Mouse (Mus musculus) C3H10T1/2 (cell line): ENCODE results near the gene Olfr1469. TPM values are rescaled to one million over a fixed set of nuclear protein-coding genes. Genes with fewer than 3 reads are reported as not detected.

Source experiments
- polyA plus RNA-seq, 2 experiments: library from polyadenylated mRNA; unstranded; fragments of >200 nt; fragmentation: generic; extraction: Trizol; gene quantifications; one replicate each; pipeline ENCODE4 v1.2.1; 2012; ENCODE audit warnings: missing spikeins in 2 of 2

The Olfr1469 gene
- not detected for polyA plus RNA-seq

GRCm38 (mm10) chr19:13407549-13407948 is at the start of gene Olfr1469:
Gene Olfr1469, plus strand, starts transcription at chr19:13407849.

DNA sequence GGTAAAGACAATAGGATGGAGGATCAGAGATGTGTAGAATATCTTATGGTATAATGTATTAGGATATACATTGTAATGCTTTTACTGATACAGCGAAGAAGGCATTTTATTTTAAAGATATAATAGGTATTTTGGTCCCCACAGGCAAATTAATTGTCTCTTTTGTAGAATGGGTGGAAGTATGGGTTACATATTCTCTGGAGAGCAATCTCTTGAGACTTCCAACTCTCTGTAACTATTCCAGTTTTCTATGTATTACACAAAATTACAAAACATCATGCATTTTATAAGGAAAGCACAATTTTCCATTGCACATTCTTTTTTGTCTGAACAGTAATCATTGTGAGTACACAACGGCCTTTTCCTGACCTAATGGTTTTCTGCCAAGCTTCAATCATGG is 45.7 kb upstream of the Olfr1469 start, which contains the start of gene Olfr1467:
TSS of gene Olfr1467 (plus strand) at position 301 of the 400 bp plus-strand sequence.

DNA sequence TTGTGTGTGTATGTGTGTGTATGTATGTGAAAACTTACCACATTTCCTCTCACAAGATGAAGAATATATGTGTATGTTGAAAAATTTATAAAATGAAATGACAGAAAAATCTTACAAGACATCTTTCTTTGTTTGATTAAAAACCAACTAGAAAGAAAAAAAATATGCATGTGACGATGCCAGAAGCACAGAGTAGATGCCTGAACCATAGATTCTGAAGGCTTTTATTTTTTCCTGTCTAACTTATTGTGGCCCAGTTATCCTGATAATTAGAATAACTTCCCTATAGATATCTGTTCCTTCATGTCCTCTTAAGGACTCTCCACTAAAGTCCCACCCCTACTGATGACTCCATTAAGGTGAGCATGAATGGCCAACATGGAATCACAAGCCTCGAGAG is 35.5 kb downstream of the Olfr1469 start, which contains the start of gene Olfr1471:
TSS of gene Olfr1471 (plus strand) at position 301 of the 400 bp plus-strand sequence.

DNA sequence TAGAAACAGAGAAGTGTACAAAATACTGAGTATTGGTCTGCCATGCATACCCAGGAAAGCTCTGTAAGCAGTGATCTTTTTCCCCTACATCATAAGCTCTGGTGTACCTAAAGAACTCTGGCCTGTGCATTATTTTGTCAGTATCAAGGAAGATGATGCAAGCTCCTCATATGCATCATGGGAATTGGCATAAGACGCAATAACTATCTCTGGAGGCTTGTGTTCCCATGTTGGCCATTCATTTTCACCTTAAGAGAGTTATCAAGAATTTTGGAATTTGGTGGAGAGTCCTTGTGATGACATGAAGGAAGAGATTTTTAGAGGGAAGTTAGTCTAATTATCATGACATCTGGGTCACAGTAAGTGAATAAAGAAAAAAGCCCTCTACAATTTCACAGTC is 48.3 kb downstream of the Olfr1469 start, which contains the start of gene Olfr1472:
TSS of gene Olfr1472 (minus strand) at position 101 of the 400 bp plus-strand sequence.

Other genes starting within 250 kb of the Olfr1469 start
- not detected for gene Olfr1461, start 244.8 kb upstream of the Olfr1469 start, polyA plus RNA-seq
- gene Olfr1462, start 222.1 kb upstream of the Olfr1469 start, polyA plus RNA-seq = not detected
- gene Olfr1463, start 176.5 kb upstream of the Olfr1469 start, polyA plus RNA-seq = not detected
- gene Olfr1465, start 92.3 kb upstream of the Olfr1469 start, polyA plus RNA-seq = not detected
- not detected for gene Olfr1466, start 69.0 kb upstream of the Olfr1469 start, polyA plus RNA-seq
- not detected for gene Olfr1467, start 45.6 kb upstream of the Olfr1469 start, polyA plus RNA-seq
- gene Olfr1471, start 35.6 kb downstream of the Olfr1469 start, polyA plus RNA-seq = not detected
- not detected for gene Olfr1472, start 48.2 kb downstream of the Olfr1469 start, polyA plus RNA-seq
- not detected for gene Olfr1474, start 61.7 kb downstream of the Olfr1469 start, polyA plus RNA-seq
- not detected for gene Olfr1475, start 72.3 kb downstream of the Olfr1469 start, polyA plus RNA-seq
- not detected for gene Olfr1477, start 92.7 kb downstream of the Olfr1469 start, polyA plus RNA-seq
- not detected for gene Olfr1480, start 120.1 kb downstream of the Olfr1469 start, polyA plus RNA-seq
- not detected for gene Olfr1484, start 175.7 kb downstream of the Olfr1469 start, polyA plus RNA-seq
- gene Olfr1487, start 209.5 kb downstream of the Olfr1469 start, polyA plus RNA-seq = not detected
- gene Olfr1489, start 223.8 kb downstream of the Olfr1469 start, polyA plus RNA-seq = not detected
- gene Olfr1490, start 243.2 kb downstream of the Olfr1469 start, polyA plus RNA-seq = not detected